Mouse (Mus musculus): ENCODE data around the gene Tcf20. TPM values are rescaled to one million over a fixed set of nuclear protein-coding genes. Genes with fewer than 3 reads are reported as not detected.

Tcf20 gene
- total RNA-seq, 2 experiments from 2014 or later = 28.9 to 33.6 TPM

- no peak for TF ChIP-seq CTCF (IDR thresholded peaks at IDR 0.05)
- no peak overlapping the region for H3K4me3 ChIP-seq
- intact Hi-C loops (cut with DNase I) = no loop called here
- no peak overlapping the region for H3K27ac ChIP-seq
- no peak for DNase-seq
These were observed 22.8 kb upstream of the Tcf20 start for GRCm38 (mm10) chr15:83010423-83010822.

- intact Hi-C loops (cut with DNase I) = no loop called here
- no peak overlapping the region for H3K4me3 ChIP-seq
- H3K27ac ChIP-seq = 0 out of 2 replicates have a peak overlapping the region, but pooled peaks have one; percentile 3
- DNase-seq = peak; percentile 29
- TF ChIP-seq CTCF (IDR thresholded peaks at IDR 0.05) = no peak
These were observed 21.9 kb upstream of the Tcf20 start for GRCm38 (mm10) chr15:83009532-83009931.

- intact Hi-C loops (cut with DNase I) = no loop called here
- Histone ChIP-seq H3K27ac (0 out of 2 replicates have a peak overlapping the region, but pooled peaks have one; percentile 3), H3K4me3 (no peak overlapping the region)
These were observed 21.2 kb upstream of the Tcf20 start for GRCm38 (mm10) chr15:83008761-83009423.

GRCm38 (mm10) chr15:83007346-83007920 is 19.8 kb upstream of the Tcf20 start:
- intact Hi-C loops (cut with DNase I) = no loop called here

More at GRCm38 (mm10) chr15:83008761-83009423, 21.2 kb upstream of the Tcf20 start:
- no peak for TF ChIP-seq CTCF (IDR thresholded peaks at IDR 0.05)
- no peak for DNase-seq

GRCm38 (mm10) chr15:83002665-83003548 is 15.2 kb upstream of the Tcf20 start:
- Histone ChIP-seq H3K4me3 (no peak overlapping the region), H3K27ac (no peak overlapping the region)
- intact Hi-C loops (cut with DNase I) = no loop called here
- TF ChIP-seq CTCF (IDR thresholded peaks at IDR 0.05) = no peak
- DNase-seq = no peak

More at GRCm38 (mm10) chr15:83007346-83007920, 19.8 kb upstream of the Tcf20 start:
- TF ChIP-seq CTCF (IDR thresholded peaks at IDR 0.05) = no peak
- no peak overlapping the region for H3K4me3 ChIP-seq
- H3K27ac ChIP-seq = no peak overlapping the region
- no peak for DNase-seq

GRCm38 (mm10) chr15:82998811-82999221 is 11.1 kb upstream of the Tcf20 start:
- H3K4me3 ChIP-seq = no peak overlapping the region
- intact Hi-C loops (cut with DNase I) = no loop called here
- no peak for DNase-seq
- no peak for TF ChIP-seq CTCF (IDR thresholded peaks at IDR 0.05)
- no peak overlapping the region for H3K27ac ChIP-seq

GRCm38 (mm10) chr15:82996431-82996830 is 8.8 kb upstream of the Tcf20 start:
- DNase-seq = no peak
- TF ChIP-seq CTCF (IDR thresholded peaks at IDR 0.05) = no peak
- intact Hi-C loops (cut with DNase I) = no loop called here
- H3K4me3 ChIP-seq = no peak overlapping the region
- H3K27ac ChIP-seq = no peak overlapping the region

GRCm38 (mm10) chr15:82995239-82995638 is 7.6 kb upstream of the Tcf20 start:
- Histone ChIP-seq H3K4me3 (no peak overlapping the region), H3K27ac (no peak overlapping the region)
- intact Hi-C loops (cut with DNase I) = no loop called here
- no peak for TF ChIP-seq CTCF (IDR thresholded peaks at IDR 0.05)
- no peak for DNase-seq

- no peak overlapping the region for H3K4me3 ChIP-seq
- intact Hi-C loops (cut with DNase I) = no loop called here
- no peak for DNase-seq
- H3K27ac ChIP-seq = no peak overlapping the region
- no peak for TF ChIP-seq CTCF (IDR thresholded peaks at IDR 0.05)
These were observed 5.2 kb upstream of the Tcf20 start for GRCm38 (mm10) chr15:82992911-82993310.

GRCm38 (mm10) chr15:82992079-82992783 is 4.6 kb upstream of the Tcf20 start:
- DNase-seq = no peak
- intact Hi-C loops (cut with DNase I) = no loop called here
- Histone ChIP-seq H3K4me3 (no peak overlapping the region), H3K27ac (no peak overlapping the region)
- no peak for TF ChIP-seq CTCF (IDR thresholded peaks at IDR 0.05)

GRCm38 (mm10) chr15:82989190-82989704 is 1.6 kb upstream of the Tcf20 start:
- Histone ChIP-seq H3K27ac (no peak overlapping the region), H3K4me3 (no peak overlapping the region)
- intact Hi-C loops (cut with DNase I) = no loop called here
- TF ChIP-seq CTCF (IDR thresholded peaks at IDR 0.05) = no peak
- no peak for DNase-seq

All from gastrocnemius, adult 2 months (tissue).